Mouse (Mus musculus): Measurements from ENCODE around the gene Phlda3. TPM values are rescaled to one million over a fixed set of nuclear protein-coding genes. Genes with fewer than 3 reads are reported as not detected.

Gene Phlda3
- polyA plus RNA-seq, 1 experiment from 2014 or later, result 87.5 TPM

GRCm38 (mm10) chr1:135768400-135768799 is 2.5 kb downstream of the Phlda3 start:
- Histone ChIP-seq H3K4me2 (replicated peaks; ENCODE audit: low read depth, low read length) (peak overlapping the region; percentile 84), H3K9ac (replicated peaks; ENCODE audit: low read length) (no peak overlapping the region), H3K4me3 (ENCODE audit: low read length) (peak overlapping the region; percentile 74), H3K36me3 (ENCODE audit: insufficient read depth, low read length) (peaks cover 15% of the 10 kb centered on the region; the same call in 1 of the 2 replicates), H3K27me3 (ENCODE audit: insufficient read depth, low read length) (no peaks in the 10 kb centered on the region), H3K27ac (ENCODE audit: low read length) (no peak overlapping the region), H3K4me1 (ENCODE audit: insufficient read depth, low read length) (peaks cover 79% of the 10 kb centered on the region), H3K9me3 (ENCODE audit: low read length) (no peaks in the 10 kb centered on the region)
- WGBS, result 92% methylated on average over 2 of the region's 2 CpGs
- no peak for ATAC-seq (ENCODE audit: low FRiP score, low TSS enrichment)

GRCm38 (mm10) chr1:135770237-135770636 is 4.3 kb downstream of the Phlda3 start:
- Histone ChIP-seq H3K36me3 (ENCODE audit: insufficient read depth, low read length) (peaks cover 15% of the 10 kb centered on the region; the same call in 1 of the 2 replicates), H3K9ac (replicated peaks; ENCODE audit: low read length) (no peak overlapping the region), H3K27me3 (ENCODE audit: insufficient read depth, low read length) (no peaks in the 10 kb centered on the region), H3K27ac (ENCODE audit: low read length) (peak overlapping the region; percentile 52), H3K9me3 (ENCODE audit: low read length) (no peaks in the 10 kb centered on the region), H3K4me1 (ENCODE audit: insufficient read depth, low read length) (peaks cover 63% of the 10 kb centered on the region), H3K4me2 (replicated peaks; ENCODE audit: low read depth, low read length) (no peak overlapping the region), H3K4me3 (ENCODE audit: low read length) (no peak overlapping the region)
- WGBS, result 52% methylated on average over 7 of the region's 7 CpGs
- no peak for ATAC-seq (ENCODE audit: low FRiP score, low TSS enrichment)

DNA sequence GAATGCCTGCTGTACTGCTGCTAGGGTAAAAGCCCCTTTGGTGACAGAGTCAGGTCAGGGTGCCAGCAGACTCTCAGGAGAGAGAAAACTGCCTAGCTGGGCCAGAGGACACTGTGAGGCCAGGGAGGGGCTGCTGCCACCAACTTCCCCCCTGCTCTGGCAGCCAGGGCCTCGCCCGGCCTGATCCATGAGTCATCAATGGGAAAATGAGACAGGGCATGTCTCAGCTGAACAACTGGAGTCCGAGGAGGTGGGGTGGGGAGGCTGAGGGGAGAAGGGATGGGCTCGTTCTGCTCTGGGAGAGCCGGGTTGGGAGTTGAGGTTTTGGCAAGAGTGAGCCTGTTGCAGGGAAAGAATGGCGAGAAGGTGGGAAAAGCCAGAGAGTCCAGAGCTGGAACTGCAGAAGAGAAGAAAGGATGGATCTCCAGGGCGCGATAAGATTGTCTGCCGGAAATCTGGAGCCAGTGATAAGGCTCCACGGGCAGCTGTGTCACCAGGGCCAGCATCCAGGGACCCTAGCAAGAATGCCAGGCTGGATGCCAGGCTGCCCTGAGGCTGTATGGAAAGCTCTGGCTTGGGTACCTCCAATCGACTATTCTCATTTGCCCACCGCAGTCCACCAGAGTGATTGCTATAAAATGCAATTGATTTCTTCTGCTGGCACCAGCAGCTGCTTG is 5.1 kb downstream of the Phlda3 start:
- H3K27ac ChIP-seq (ENCODE audit: low read length), result peak overlapping the region; percentile 52
- H3K9me3 ChIP-seq (ENCODE audit: low read length), result no peaks in the 10 kb centered on the region
- H3K4me1 ChIP-seq (ENCODE audit: insufficient read depth, low read length), result peaks cover 60% of the 10 kb centered on the region
- WGBS, result 42% methylated on average over 12 of the region's 12 CpGs
- H3K9ac ChIP-seq (replicated peaks; ENCODE audit: low read length), result peak overlapping the region; percentile 1; the same call in 1 of the 2 replicates
- ATAC-seq (ENCODE audit: low FRiP score, low TSS enrichment), result peak; percentile 21; the same call in 1 of the 2 replicates
- H3K36me3 ChIP-seq (ENCODE audit: insufficient read depth, low read length), result peaks cover 15% of the 10 kb centered on the region; the same call in 1 of the 2 replicates
- no peak overlapping the region for H3K4me3 ChIP-seq (ENCODE audit: low read length)
- H3K4me2 ChIP-seq (replicated peaks; ENCODE audit: low read depth, low read length), result no peak overlapping the region
- no peaks in the 10 kb centered on the region for H3K27me3 ChIP-seq (ENCODE audit: insufficient read depth, low read length)

- Histone ChIP-seq H3K27me3 (ENCODE audit: insufficient read depth, low read length) (no peaks in the 10 kb centered on the region), H3K4me1 (ENCODE audit: insufficient read depth, low read length) (peaks cover 64% of the 10 kb centered on the region), H3K4me2 (replicated peaks; ENCODE audit: low read depth, low read length) (no peak overlapping the region), H3K36me3 (ENCODE audit: insufficient read depth, low read length) (peaks cover 15% of the 10 kb centered on the region; the same call in 1 of the 2 replicates), H3K27ac (ENCODE audit: low read length) (0 out of 2 replicates have a peak overlapping the region, but pooled peaks have one; percentile 25), H3K4me3 (ENCODE audit: low read length) (no peak overlapping the region), H3K9me3 (ENCODE audit: low read length) (no peaks in the 10 kb centered on the region), H3K9ac (replicated peaks; ENCODE audit: low read length) (no peak overlapping the region)
- ATAC-seq (ENCODE audit: low FRiP score, low TSS enrichment), result no peak
- 48% methylated on average over 8 of the region's 8 CpGs for WGBS
Observed at GRCm38 (mm10) chr1:135771573-135771970, 5.7 kb downstream of the Phlda3 start.

DNA sequence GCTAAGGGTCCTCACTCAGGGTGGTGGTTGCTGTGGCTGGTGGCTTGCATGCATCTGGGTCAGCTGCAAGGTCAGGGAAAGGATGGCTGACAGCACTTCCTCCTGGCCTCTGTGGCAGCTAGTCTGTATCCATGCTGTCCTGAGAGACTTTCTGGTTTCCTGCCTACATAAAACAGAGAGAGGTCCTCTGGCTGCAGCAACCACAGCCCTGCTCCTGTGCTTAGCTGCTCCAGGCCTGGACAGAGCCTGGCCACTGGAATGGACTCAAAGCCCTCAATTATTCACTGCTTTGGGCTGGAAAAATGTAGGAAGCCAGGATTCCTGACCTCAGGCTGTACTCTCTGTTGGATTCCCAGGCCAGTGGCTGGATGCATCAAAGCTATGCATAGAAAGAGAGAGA is 10.7 kb downstream of the Phlda3 start:
- Histone ChIP-seq H3K4me1 (ENCODE audit: insufficient read depth, low read length) (peaks cover 56% of the 10 kb centered on the region), H3K27ac (ENCODE audit: low read length) (peak overlapping the region; percentile 66), H3K9me3 (ENCODE audit: low read length) (no peaks in the 10 kb centered on the region), H3K9ac (replicated peaks; ENCODE audit: low read length) (0 out of 2 replicates have a peak overlapping the region, but pooled peaks have one; percentile 4), H3K27me3 (ENCODE audit: insufficient read depth, low read length) (no peaks in the 10 kb centered on the region), H3K4me3 (ENCODE audit: low read length) (no peak overlapping the region), H3K4me2 (replicated peaks; ENCODE audit: low read depth, low read length) (no peak overlapping the region), H3K36me3 (ENCODE audit: insufficient read depth, low read length) (no peaks in the 10 kb centered on the region)
- no peak for ATAC-seq (ENCODE audit: low FRiP score, low TSS enrichment)

DNA sequence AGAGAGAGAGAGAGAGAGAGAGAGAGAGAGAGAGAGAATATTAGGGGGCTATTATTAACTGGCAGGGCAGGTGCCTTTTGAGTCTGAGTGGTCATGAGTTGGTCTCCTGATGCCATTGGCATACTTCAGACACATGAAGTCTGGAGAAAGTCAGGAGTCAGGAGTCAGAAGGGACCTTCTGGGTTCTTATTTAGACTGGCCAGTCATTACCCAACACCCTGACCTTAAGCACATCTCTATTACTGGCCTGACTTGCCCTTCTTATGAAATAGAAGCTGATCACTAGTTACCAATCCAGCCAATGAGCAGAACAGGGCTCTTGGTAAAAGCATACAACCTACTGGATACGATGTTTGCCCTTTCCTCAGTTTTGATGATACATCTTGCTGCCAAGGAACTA is 11.1 kb downstream of the Phlda3 start:
- Histone ChIP-seq H3K4me1 (ENCODE audit: insufficient read depth, low read length) (peaks cover 53% of the 10 kb centered on the region), H3K27ac (ENCODE audit: low read length) (no peak overlapping the region), H3K4me3 (ENCODE audit: low read length) (no peak overlapping the region), H3K4me2 (replicated peaks; ENCODE audit: low read depth, low read length) (no peak overlapping the region), H3K27me3 (ENCODE audit: insufficient read depth, low read length) (no peaks in the 10 kb centered on the region), H3K9me3 (ENCODE audit: low read length) (no peaks in the 10 kb centered on the region), H3K36me3 (ENCODE audit: insufficient read depth, low read length) (no peaks in the 10 kb centered on the region), H3K9ac (replicated peaks; ENCODE audit: low read length) (no peak overlapping the region)
- WGBS, result 85% methylated on average over 1 of the region's 1 CpGs
- no peak for ATAC-seq (ENCODE audit: low FRiP score, low TSS enrichment)

DNA sequence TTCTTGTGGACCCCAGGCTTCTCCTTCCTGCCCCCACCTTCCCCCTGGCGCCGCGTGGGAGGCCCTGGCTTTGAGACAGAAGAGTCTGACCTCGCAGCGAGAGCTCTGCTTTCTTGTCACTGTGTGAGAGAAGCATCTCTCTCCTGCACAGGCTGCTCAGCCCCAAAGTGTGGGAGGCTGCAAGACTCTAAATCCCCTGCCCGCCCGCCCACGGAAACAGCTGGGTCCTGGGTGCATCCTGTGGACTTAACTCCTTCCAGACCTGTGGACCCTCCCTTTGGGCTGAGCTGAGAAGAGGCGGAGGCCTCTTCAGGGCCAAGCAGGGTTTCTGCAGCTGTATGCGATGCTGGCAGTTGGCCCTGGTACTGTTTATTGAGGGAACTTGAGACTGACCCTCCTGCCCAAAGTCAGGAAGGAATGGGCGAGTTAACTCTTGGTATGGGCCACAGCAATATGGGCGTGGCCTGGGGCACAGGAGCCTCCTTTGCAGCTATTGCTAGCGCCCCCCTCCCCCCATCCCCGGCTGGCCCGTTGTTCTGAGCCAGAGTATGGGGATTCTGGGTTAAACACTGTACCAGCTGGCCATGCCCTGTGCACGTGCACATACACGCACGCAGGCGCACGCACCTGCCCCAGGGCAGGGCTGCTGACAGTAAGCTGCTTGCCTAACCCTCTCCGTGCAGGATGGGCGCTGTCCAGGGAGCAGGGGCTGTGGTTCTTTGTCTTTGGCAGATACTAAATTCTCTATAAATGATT is 13.0 kb downstream of the Phlda3 start, which contains the start of gene Tnni1:
TSS of gene Tnni1 (plus strand) at position 655 of the 756 bp plus-strand sequence.
- Histone ChIP-seq H3K9me3 (ENCODE audit: low read length) (no peaks in the 10 kb centered on the region), H3K4me3 (ENCODE audit: low read length) (no peak within 1 kb of the TSS), H3K4me1 (ENCODE audit: insufficient read depth, low read length) (peaks cover 55% of the 10 kb centered on the region), H3K36me3 (ENCODE audit: insufficient read depth, low read length) (no peaks in the 10 kb centered on the region), H3K4me2 (replicated peaks; ENCODE audit: low read depth, low read length) (peak within 1 kb of the TSS; percentile 30), H3K9ac (replicated peaks; ENCODE audit: low read length) (peak within 1 kb of the TSS; percentile 25), H3K27me3 (ENCODE audit: insufficient read depth, low read length) (no peaks in the 10 kb centered on the region), H3K27ac (ENCODE audit: low read length) (peak within 1 kb of the TSS; percentile 87)
- ATAC-seq (ENCODE audit: low FRiP score, low TSS enrichment), result peak; percentile 87
- 10% methylated on average over 22 of the region's 22 CpGs for WGBS

DNA sequence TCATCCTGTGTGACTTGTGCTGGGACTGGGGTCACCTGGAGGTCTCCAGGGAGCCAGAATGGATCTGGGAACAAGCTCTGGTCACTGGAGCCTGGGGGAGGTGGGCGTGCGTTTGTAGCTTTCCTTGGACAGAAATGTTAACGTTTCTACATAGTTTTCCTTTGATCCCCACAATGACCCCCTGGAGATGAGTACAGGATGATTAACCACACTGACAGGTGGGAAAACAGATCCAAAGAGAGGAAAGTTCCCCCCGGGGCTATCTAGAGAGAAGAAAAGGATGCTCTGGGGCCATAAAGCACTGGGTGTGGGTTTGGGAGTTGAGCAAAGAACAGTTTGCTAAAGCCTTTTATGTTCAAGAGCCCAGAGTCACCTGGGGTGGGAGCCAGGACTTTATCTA is 14.7 kb downstream of the Phlda3 start:
- WGBS, result 20% methylated on average over 4 of the region's 4 CpGs
- Histone ChIP-seq H3K27me3 (ENCODE audit: insufficient read depth, low read length) (no peaks in the 10 kb centered on the region), H3K9ac (replicated peaks; ENCODE audit: low read length) (no peak overlapping the region; the same call in 1 of the 2 replicates), H3K27ac (ENCODE audit: low read length) (no peak overlapping the region), H3K36me3 (ENCODE audit: insufficient read depth, low read length) (no peaks in the 10 kb centered on the region), H3K4me3 (ENCODE audit: low read length) (no peak overlapping the region), H3K9me3 (ENCODE audit: low read length) (no peaks in the 10 kb centered on the region), H3K4me2 (replicated peaks; ENCODE audit: low read depth, low read length) (no peak overlapping the region), H3K4me1 (ENCODE audit: insufficient read depth, low read length) (peaks cover 55% of the 10 kb centered on the region)
- ATAC-seq (ENCODE audit: low FRiP score, low TSS enrichment), result no peak

GRCm38 (mm10) chr1:135781220-135781619 is 15.3 kb downstream of the Phlda3 start:
- Histone ChIP-seq H3K36me3 (ENCODE audit: insufficient read depth, low read length) (no peaks in the 10 kb centered on the region), H3K4me3 (ENCODE audit: low read length) (no peak overlapping the region), H3K4me2 (replicated peaks; ENCODE audit: low read depth, low read length) (no peak overlapping the region), H3K4me1 (ENCODE audit: insufficient read depth, low read length) (peaks cover 49% of the 10 kb centered on the region), H3K9ac (replicated peaks; ENCODE audit: low read length) (peak overlapping the region; percentile 34; the same call in 1 of the 2 replicates), H3K27me3 (ENCODE audit: insufficient read depth, low read length) (no peaks in the 10 kb centered on the region), H3K27ac (ENCODE audit: low read length) (no peak overlapping the region), H3K9me3 (ENCODE audit: low read length) (no peaks in the 10 kb centered on the region)
- no peak for ATAC-seq (ENCODE audit: low FRiP score, low TSS enrichment)
- 12% methylated on average over 13 of the region's 13 CpGs for WGBS

- H3K4me3 ChIP-seq (ENCODE audit: low read length), result no peak overlapping the region
- H3K4me2 ChIP-seq (replicated peaks; ENCODE audit: low read depth, low read length), result no peak overlapping the region
- H3K36me3 ChIP-seq (ENCODE audit: insufficient read depth, low read length), result no peaks in the 10 kb centered on the region
- H3K9ac ChIP-seq (replicated peaks; ENCODE audit: low read length), result no peak overlapping the region
- ATAC-seq (ENCODE audit: low FRiP score, low TSS enrichment), result no peak
- 61% methylated on average over 10 of the region's 10 CpGs for WGBS
- no peaks in the 10 kb centered on the region for H3K9me3 ChIP-seq (ENCODE audit: low read length)
- H3K4me1 ChIP-seq (ENCODE audit: insufficient read depth, low read length), result peaks cover 36% of the 10 kb centered on the region
- no peaks in the 10 kb centered on the region for H3K27me3 ChIP-seq (ENCODE audit: insufficient read depth, low read length)
- no peak overlapping the region for H3K27ac ChIP-seq (ENCODE audit: low read length)
Observed at GRCm38 (mm10) chr1:135782816-135783215, 16.9 kb downstream of the Phlda3 start.
